Mouse (Mus musculus) heart, embryonic 15.5 days (tissue): Measurements from ENCODE around the gene Tmem253. TPM values are rescaled to one million over a fixed set of nuclear protein-coding genes. Genes with fewer than 3 reads are reported as not detected.

ENCODE experiments used
- ATAC-seq: fragments of 200-750 bp; cut with Nextera tagmentation; replicated peaks from 2 replicates; pipeline ENCODE4 v1.8.0; 2017; ENCODE audit warnings: low read depth, moderate TSS enrichment; ENCODE audit not compliant: insufficient number of reproducible peaks, insufficient read depth, low FRiP score
- H3K27ac ChIP-seq: fragments of 300-500 bp; sonication (generic); 2 replicates; pipeline ENCODE4 v1.5.1; 2015; ENCODE audit warnings: mild to moderate bottlenecking, inconsistent platforms
- H3K27me3 ChIP-seq: fragments of 300-500 bp; sonication (generic); 2 replicates; pipeline ENCODE4 v1.6.1; 2015; ENCODE audit warnings: inconsistent platforms
- H3K36me3 ChIP-seq: fragments of 300-500 bp; sonication (generic); 2 replicates; pipeline ENCODE4 v1.6.1; 2015; ENCODE audit warnings: mild to moderate bottlenecking, inconsistent platforms
- H3K4me1 ChIP-seq: fragments of 300-500 bp; sonication (generic); replicated peaks from 2 replicates; pipeline ENCODE4 v1.6.1; 2015; ENCODE audit warnings: inconsistent platforms
- H3K4me2 ChIP-seq: fragments of 300-500 bp; sonication (generic); 2 replicates; pipeline ENCODE4 v1.6.1; 2015; ENCODE audit warnings: inconsistent platforms, mild to moderate bottlenecking, moderate library complexity
- H3K4me3 ChIP-seq: fragments of 300-500 bp; sonication (generic); 2 replicates; pipeline ENCODE4 v1.5.1; 2015; ENCODE audit warnings: mild to moderate bottlenecking, inconsistent platforms
- H3K9ac ChIP-seq: fragments of 300-500 bp; sonication (generic); 2 replicates; pipeline ENCODE4 v1.6.1; 2015; ENCODE audit warnings: mild to moderate bottlenecking, inconsistent platforms
- H3K9me3 ChIP-seq: fragments of 300-500 bp; sonication (generic); replicated peaks from 2 replicates; pipeline ENCODE4 v1.6.1; 2016; ENCODE audit warnings: inconsistent platforms
- WGBS: fragments of 180-500 bp; shearing (Covaris S2); methylation state at CpG from one replicate; pipeline ENCODE4 v1.1.7; 2015; ENCODE audit warnings: mixed read lengths; 5-methylcytosine and 5-hydroxymethylcytosine counted together
- polyA plus RNA-seq: library from polyadenylated mRNA; unstranded; fragments of >200 nt; fragmentation: Nextera tagmentation; extraction: Ambion mirVana; gene quantifications from 2 replicates; pipeline ENCODE4 v1.2.1, GENCODE M21; 2015

The Tmem253 gene
- polyA plus RNA-seq, 1 experiment from 2014 or later, result 0.60 TPM

DNA sequence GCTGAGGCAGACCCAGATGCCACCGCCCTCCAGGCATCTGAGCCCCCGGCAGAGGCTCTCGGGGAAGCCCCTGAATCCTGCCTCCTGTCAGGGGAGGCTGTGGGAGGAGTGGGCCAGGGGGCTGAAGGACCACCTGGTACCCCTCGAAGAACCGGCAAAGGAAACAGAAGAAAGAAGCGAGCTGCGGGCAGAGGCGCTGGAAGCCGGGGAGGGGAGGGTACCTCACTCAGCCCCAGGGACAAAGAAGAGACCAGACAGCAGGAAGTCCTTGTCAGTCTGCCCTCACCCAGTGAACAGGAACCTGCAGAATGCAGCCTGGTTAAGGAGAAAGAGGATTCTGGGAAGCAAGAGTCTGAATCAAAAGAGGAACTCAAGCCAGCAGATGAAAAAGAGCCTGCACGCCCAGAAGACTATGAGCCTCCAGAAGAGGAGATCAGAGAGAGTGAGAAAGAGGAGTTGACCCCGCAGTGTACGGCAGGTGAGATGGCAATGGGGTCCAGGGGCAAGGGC, 25.9 kb upstream of the Tmem253 start:
- H3K4me1 ChIP-seq, result peaks cover 24% of the 10 kb centered on the region
- no peak overlapping the region for H3K27ac ChIP-seq
- no peak overlapping the region for H3K9ac ChIP-seq
- WGBS, result 72% methylated on average over 12 of the region's 12 CpGs
- no peak overlapping the region for H3K4me2 ChIP-seq
- no peak for ATAC-seq
- no peaks in the 10 kb centered on the region for H3K9me3 ChIP-seq
- H3K4me3 ChIP-seq, result no peak overlapping the region
- H3K27me3 ChIP-seq, result no peaks in the 10 kb centered on the region
- peaks cover 59% of the 10 kb centered on the region for H3K36me3 ChIP-seq

DNA sequence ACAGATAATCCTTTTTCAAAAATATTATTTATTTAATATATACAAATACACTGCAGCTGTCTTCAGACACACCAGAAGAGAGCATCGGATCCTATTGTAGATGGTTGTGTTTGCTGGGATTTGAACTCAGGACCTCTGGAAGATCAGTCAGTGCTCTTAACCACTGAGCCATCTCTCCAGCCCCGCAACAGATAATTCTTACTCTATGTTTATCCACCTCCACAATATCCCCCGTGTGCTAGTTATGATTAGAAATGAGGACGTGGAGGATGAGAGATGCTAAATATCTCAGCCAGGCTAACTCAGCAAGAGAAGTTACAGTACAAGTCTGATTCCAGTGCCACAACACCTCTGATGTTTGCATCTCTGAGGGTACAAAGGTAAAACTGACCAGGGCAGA, 21.0 kb upstream of the Tmem253 start:
- Histone ChIP-seq H3K4me2 (no peak overlapping the region), H3K4me1 (0 out of 2 replicates have a peak, but pooled peaks cover 5% of the 10 kb centered on the region), H3K27ac (no peak overlapping the region), H3K27me3 (no peaks in the 10 kb centered on the region), H3K9me3 (no peaks in the 10 kb centered on the region), H3K9ac (no peak overlapping the region), H3K36me3 (peaks cover 86% of the 10 kb centered on the region), H3K4me3 (no peak overlapping the region)
- WGBS, result 86% methylated on average over 4 of the region's 4 CpGs
- no peak for ATAC-seq

DNA sequence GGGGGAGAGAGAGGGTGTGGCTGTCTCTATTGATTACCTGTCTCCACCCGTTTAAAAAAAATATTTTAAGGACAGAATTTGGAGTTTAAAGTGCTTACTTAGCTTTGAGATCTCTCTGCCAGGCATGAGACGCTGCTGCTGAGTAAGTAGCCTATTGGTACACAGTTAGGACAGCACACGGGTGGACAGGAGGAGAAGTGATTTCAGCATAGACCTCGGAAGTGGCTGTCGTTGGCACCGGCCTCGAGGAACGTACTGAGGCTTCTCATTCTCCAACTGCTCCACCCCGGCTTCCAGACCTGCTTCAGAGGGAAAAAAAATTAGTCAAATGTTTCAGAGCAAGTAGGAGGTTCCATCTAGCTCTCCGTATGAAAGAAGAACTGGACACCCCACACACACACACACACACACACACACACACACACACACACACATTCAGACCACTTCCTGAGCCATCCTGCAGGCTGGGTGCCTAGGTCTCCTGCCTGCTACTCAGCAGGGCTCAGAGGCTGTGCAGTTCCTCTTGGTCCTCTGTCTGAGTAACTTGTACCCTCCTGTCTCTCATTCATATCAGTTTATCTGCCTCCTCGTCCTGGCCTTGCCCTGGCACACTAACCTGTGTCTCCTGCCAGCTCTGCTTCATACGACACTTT, 20.1 kb upstream of the Tmem253 start:
- H3K36me3 ChIP-seq, result peaks cover 87% of the 10 kb centered on the region
- 0 out of 2 replicates have a peak, but pooled peaks cover 5% of the 10 kb centered on the region for H3K4me1 ChIP-seq
- H3K4me3 ChIP-seq, result no peak overlapping the region
- no peak overlapping the region for H3K9ac ChIP-seq
- no peak overlapping the region for H3K4me2 ChIP-seq
- 74% methylated on average over 12 of the region's 12 CpGs for WGBS
- ATAC-seq, result no peak
- no peaks in the 10 kb centered on the region for H3K27me3 ChIP-seq
- no peaks in the 10 kb centered on the region for H3K9me3 ChIP-seq
- no peak overlapping the region for H3K27ac ChIP-seq

DNA sequence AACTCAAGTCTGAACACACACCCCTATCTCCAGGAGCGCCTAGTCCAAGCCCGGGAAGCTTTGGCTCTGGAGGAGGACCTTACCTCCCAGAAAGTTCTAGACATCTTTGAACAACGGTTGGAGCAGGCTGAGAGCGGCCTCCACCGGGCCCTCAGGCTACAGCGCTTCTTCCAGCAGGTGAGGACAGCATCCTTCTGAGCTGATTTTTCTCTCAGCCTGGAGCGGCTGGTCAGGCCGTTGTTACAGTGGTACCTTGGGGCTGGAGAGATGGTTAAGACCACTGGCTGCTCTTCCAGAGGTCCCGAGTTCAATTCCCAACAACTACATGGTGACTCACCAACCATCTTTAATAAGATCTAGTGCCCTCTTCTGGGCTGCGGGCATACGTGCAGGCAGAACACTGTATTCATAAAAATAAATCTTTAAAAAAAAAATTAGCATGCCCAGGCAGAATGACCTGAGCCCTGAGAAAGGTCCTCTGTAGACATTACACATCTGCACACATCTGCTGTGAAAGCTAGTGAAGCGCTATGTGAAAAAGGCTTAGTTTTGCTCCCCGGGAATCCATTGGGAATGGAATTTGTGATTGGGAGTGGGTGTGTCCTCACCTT, 19.1 kb upstream of the Tmem253 start:
- H3K27me3 ChIP-seq, result no peaks in the 10 kb centered on the region
- no peak overlapping the region for H3K9ac ChIP-seq
- H3K9me3 ChIP-seq, result no peaks in the 10 kb centered on the region
- H3K27ac ChIP-seq, result no peak overlapping the region
- ATAC-seq, result no peak
- WGBS, result 87% methylated on average over 13 of the region's 13 CpGs
- no peak overlapping the region for H3K4me2 ChIP-seq
- H3K4me1 ChIP-seq, result 0 out of 2 replicates have a peak, but pooled peaks cover 5% of the 10 kb centered on the region
- H3K4me3 ChIP-seq, result no peak overlapping the region
- peaks cover 84% of the 10 kb centered on the region for H3K36me3 ChIP-seq

DNA sequence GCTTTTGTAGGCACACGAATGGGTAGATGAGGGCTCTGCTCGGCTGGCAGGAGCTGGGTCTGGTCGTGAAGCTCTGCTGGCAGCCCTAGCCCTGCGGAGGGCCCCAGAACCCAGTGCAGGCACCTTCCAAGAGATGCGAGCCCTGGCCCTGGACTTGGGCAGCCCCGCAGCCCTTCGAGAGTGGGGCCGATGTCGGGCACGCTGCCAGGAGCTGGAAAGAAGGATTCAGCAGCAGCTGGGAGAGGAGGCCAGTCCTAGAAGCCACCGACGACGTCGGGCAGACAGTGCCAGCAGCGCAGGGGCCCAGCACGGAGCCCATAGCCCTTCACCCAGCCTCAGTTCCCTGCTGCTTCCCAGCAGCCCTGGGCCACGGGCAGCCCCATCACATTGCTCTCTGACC, 18.6 kb upstream of the Tmem253 start:
- Histone ChIP-seq H3K4me2 (no peak overlapping the region), H3K36me3 (peaks cover 82% of the 10 kb centered on the region), H3K9me3 (no peaks in the 10 kb centered on the region), H3K27ac (no peak overlapping the region), H3K4me1 (0 out of 2 replicates have a peak, but pooled peaks cover 5% of the 10 kb centered on the region), H3K9ac (no peak overlapping the region; the same call in 1 of the 2 replicates), H3K27me3 (no peaks in the 10 kb centered on the region), H3K4me3 (no peak overlapping the region)
- no peak for ATAC-seq
- WGBS, result 48% methylated on average over 16 of the region's 17 CpGs

DNA sequence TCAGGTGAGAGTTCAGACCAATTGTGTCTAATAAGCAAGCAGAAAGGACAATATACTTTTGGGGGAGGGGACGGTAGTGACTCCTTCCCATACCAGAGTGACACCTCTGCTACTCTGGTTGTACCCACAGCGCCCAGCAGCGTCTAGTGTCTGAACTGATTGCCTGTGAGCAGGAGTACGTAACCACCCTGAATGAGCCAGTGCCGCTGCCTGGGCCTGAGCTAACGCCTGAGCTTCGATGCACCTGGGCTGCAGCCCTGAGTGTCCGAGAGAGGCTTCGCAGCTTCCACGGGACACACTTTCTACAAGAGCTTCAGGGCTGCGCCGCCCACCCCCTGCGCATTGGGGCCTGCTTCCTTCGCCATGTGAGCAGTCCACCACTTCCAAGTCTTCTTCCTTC, 18.0 kb upstream of the Tmem253 start:
- no peaks in the 10 kb centered on the region for H3K9me3 ChIP-seq
- no peak overlapping the region for H3K9ac ChIP-seq
- no peaks in the 10 kb centered on the region for H3K27me3 ChIP-seq
- H3K4me3 ChIP-seq, result no peak overlapping the region
- 91% methylated on average over 14 of the region's 14 CpGs for WGBS
- ATAC-seq, result no peak
- no peak overlapping the region for H3K27ac ChIP-seq
- 0 out of 2 replicates have a peak, but pooled peaks cover 5% of the 10 kb centered on the region for H3K4me1 ChIP-seq
- H3K36me3 ChIP-seq, result peaks cover 82% of the 10 kb centered on the region
- no peak overlapping the region for H3K4me2 ChIP-seq

DNA sequence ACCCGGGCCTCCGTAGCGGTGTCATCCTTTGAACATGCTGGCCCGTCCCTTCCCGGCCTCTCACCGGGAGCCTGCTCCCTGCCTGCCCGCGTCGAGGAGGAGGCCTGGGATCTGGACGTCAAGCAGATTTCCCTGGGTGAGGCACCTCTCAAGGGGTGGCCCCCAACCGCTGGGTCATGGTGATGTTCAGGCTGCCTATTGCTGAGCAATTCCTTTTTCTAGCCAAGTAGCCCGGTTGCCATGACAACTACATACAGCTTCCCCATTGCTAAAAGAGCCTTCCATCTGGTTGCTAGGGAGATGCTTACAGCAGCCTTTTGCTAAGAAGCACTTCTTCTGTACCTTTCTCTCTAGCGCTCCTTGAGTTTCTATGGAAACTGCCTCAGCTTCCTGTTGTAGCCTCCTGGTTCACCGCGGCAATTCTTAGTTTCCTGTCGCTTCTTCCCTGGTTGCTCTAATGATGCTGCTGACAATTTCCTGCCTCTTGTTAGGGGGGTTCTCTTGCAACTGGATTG, 11.4 kb upstream of the Tmem253 start:
- Histone ChIP-seq H3K27me3 (no peaks in the 10 kb centered on the region), H3K4me3 (no peak overlapping the region), H3K9me3 (no peaks in the 10 kb centered on the region), H3K36me3 (peaks cover 70% of the 10 kb centered on the region), H3K4me1 (peaks cover 38% of the 10 kb centered on the region), H3K4me2 (no peak overlapping the region), H3K27ac (no peak overlapping the region), H3K9ac (no peak overlapping the region)
- ATAC-seq, result no peak
- 52% methylated on average over 16 of the region's 16 CpGs for WGBS

DNA sequence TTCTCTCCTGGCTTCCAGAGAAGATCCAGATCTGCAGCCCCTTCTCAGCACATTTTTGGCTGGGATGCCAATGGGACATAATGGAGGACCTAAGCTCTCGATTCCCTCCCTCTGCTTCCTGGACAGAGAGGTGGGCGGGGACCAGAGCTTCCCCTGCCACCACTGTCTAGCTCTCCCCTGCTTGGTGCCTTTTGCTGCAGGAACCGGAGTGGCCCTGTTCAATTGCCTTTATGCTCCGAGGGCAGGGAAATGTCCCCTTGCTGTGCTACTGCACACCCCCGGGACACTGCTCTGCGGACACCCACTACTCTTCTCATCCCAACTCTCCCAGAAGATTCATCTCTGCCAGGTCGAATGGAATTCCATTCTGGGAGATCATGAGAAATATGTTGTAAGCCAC, 10.3 kb upstream of the Tmem253 start:
- no peak overlapping the region for H3K4me3 ChIP-seq
- peaks cover 47% of the 10 kb centered on the region for H3K4me1 ChIP-seq
- peaks cover 64% of the 10 kb centered on the region for H3K36me3 ChIP-seq
- 49% methylated on average over 7 of the region's 7 CpGs for WGBS
- no peaks in the 10 kb centered on the region for H3K9me3 ChIP-seq
- H3K4me2 ChIP-seq, result no peak overlapping the region
- peak overlapping the region; percentile 68 for H3K27ac ChIP-seq
- no peak overlapping the region for H3K9ac ChIP-seq
- H3K27me3 ChIP-seq, result no peaks in the 10 kb centered on the region
- ATAC-seq, result no peak

DNA sequence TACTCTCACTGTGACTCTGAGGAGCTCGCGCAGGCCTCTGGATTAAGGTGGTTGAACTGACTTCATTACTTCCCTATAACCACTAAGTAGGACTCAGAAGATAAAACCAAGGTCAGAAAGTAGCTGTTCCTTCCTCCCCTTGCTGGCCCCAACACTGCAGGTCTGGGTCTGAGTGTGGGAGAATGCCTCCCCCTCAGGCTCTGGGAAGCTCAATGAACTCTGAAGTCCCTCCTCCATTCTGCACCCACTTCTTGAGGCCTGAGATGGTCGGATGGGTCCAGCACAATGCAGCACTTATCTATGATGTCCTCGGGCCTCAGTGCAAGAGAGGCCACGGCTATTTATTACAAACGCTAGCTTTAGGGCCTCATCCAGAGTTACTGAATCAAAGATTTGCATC, 9.8 kb upstream of the Tmem253 start:
- no peak for ATAC-seq
- peak overlapping the region; percentile 68 for H3K27ac ChIP-seq
- H3K4me3 ChIP-seq, result no peak overlapping the region
- peak overlapping the region; percentile 33 for H3K4me2 ChIP-seq
- no peaks in the 10 kb centered on the region for H3K9me3 ChIP-seq
- H3K9ac ChIP-seq, result no peak overlapping the region
- H3K27me3 ChIP-seq, result no peaks in the 10 kb centered on the region
- peaks cover 52% of the 10 kb centered on the region for H3K4me1 ChIP-seq
- 38% methylated on average over 6 of the region's 6 CpGs for WGBS
- H3K36me3 ChIP-seq, result peaks cover 60% of the 10 kb centered on the region

DNA sequence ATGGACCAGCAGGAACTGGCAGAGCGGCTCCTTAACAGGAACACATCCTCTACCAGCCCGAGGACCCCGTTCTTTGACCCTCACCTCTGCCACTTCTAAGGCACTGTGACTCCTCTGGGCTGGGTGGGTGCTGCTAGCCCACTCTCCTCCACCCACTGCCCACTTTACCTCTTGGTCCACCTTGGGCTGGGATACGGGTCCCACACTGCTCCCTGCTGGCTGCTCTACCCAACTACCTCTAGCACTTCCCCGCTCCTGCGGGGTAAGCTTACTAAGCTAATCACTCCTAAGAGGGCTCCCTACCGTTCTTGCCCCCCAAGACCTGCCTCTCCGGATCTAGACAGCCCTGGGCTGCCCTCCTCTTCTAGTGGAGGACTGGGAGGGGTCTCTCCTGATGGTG, 9.2 kb upstream of the Tmem253 start:
- Histone ChIP-seq H3K27ac (peak overlapping the region; percentile 68), H3K27me3 (no peaks in the 10 kb centered on the region), H3K4me3 (no peak overlapping the region), H3K9ac (0 out of 2 replicates have a peak overlapping the region, but pooled peaks have one; percentile 22), H3K9me3 (no peaks in the 10 kb centered on the region), H3K4me2 (peak overlapping the region; percentile 33), H3K4me1 (peaks cover 56% of the 10 kb centered on the region), H3K36me3 (peaks cover 55% of the 10 kb centered on the region)
- WGBS, result 45% methylated on average over 8 of the region's 8 CpGs
- ATAC-seq, result 0 out of 2 replicates have a peak, but pooled peaks have one; percentile 20

DNA sequence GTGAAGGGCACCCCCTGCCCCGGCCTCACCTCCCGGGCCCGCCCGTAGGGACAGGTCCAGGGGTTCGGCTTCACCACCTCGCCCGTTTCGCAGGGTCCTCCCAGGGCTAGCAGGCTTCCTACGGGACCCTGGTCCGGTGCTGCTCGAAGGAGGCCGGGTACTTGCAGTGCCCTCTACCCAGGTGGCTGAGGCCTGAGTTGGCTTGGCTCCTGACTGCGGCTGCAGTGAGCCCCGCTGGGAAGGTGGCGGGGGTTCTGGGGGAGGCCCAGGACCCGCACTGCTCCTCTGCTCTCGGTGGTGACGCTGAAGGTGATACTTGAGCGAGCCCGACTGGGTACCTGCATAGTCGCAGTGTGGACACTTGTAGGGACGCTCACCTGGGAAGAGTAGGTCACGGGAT, 8.7 kb upstream of the Tmem253 start:
- Histone ChIP-seq H3K9ac (0 out of 2 replicates have a peak overlapping the region, but pooled peaks have one; percentile 22), H3K9me3 (no peaks in the 10 kb centered on the region), H3K36me3 (peaks cover 53% of the 10 kb centered on the region), H3K4me1 (peaks cover 62% of the 10 kb centered on the region), H3K4me3 (no peak overlapping the region), H3K27me3 (no peaks in the 10 kb centered on the region), H3K4me2 (no peak overlapping the region), H3K27ac (peak overlapping the region; percentile 68)
- ATAC-seq, result no peak
- 92% methylated on average over 23 of the region's 23 CpGs for WGBS
